Mouse (Mus musculus): ENCODE measurements at regions not wholly inside any gene's neighbourhood (a gene's known extent, or its start where the extent isn't known, plus 50 kb on each side); places are given as distances from the start of the nearest gene placed in this dataset.

- TF ChIP-seq POLR2A (IDR thresholded peaks at IDR 0.05; ENCODE audit: control insufficient read depth in 1 of 2, insufficient read depth in 1 of 2, low read depth in 1 of 2, low read length in 2 of 2, poor library complexity in 1 of 2) (no peak), TAL1 (IDR thresholded peaks at IDR 0.05; ENCODE audit: low read length) (no peak), EP300 (IDR thresholded peaks at IDR 0.05; ENCODE audit: low read depth in 1 of 2, low read length in 2 of 2) (no peak), KAT2A (conservative IDR thresholded peaks at IDR 0.05; ENCODE audit: low read depth, low read length) (no peak), MYB (IDR thresholded peaks at IDR 0.05; ENCODE audit: low read depth, low read length) (no peak), CHD2 (IDR thresholded peaks at IDR 0.05; ENCODE audit: low read length) (no peak), CTCF (IDR thresholded peaks at IDR 0.05 in 2 of 3, conservative IDR thresholded peaks at IDR 0.05 in 1 of 3; ENCODE audit: control insufficient read depth in 1 of 3, insufficient read depth in 1 of 3, low read depth in 2 of 3, low read length in 3 of 3, poor library complexity in 1 of 3, severe bottlenecking in 1 of 3) (no peak), ZC3H11A (IDR thresholded peaks at IDR 0.05; ENCODE audit: low read depth, low read length) (no peak), USF1 (IDR thresholded peaks at IDR 0.05; ENCODE audit: low read depth, low read length) (no peak)
Measured at GRCm38 (mm10) chr10:93397711-93398110, 55.5 kb upstream of the Lta4h start.

All from MEL (cell line).